Mouse (Mus musculus) intestine, embryonic 16.5 days (tissue): Measurements from ENCODE around the gene Rflna. TPM values are rescaled to one million over a fixed set of nuclear protein-coding genes. Genes with fewer than 3 reads are reported as not detected.

ENCODE experiments used
- ATAC-seq: fragments of 200-750 bp; cut with Nextera tagmentation; 2 replicates; pipeline ENCODE4 v1.8.0; 2017; ENCODE audit warnings: moderate TSS enrichment, moderate library complexity
- H3K27ac ChIP-seq: fragments of 300-500 bp; sonication (generic); 2 replicates; pipeline ENCODE4 v1.5.1; 2014; ENCODE audit warnings: mild to moderate bottlenecking, low read length
- H3K27me3 ChIP-seq: fragments of 300-500 bp; sonication (generic); replicated peaks from 2 replicates; pipeline ENCODE4 v1.6.1; 2014; ENCODE audit warnings: low read length, control low read depth, mixed read lengths; ENCODE audit not compliant: control insufficient read depth, insufficient read depth
- H3K36me3 ChIP-seq: fragments of 300-500 bp; sonication (generic); 2 replicates; pipeline ENCODE4 v1.6.1; 2014; ENCODE audit warnings: low read length, control low read depth; ENCODE audit not compliant: control insufficient read depth, insufficient read depth
- H3K4me1 ChIP-seq: fragments of 300-500 bp; sonication (generic); 2 replicates; pipeline ENCODE4 v1.6.1; 2014; ENCODE audit warnings: low read length, control low read depth, mixed read lengths; ENCODE audit not compliant: control insufficient read depth, insufficient read depth
- H3K4me2 ChIP-seq: fragments of 300-500 bp; sonication (generic); 2 replicates; pipeline ENCODE4 v1.6.1; 2014; ENCODE audit warnings: low read depth, low read length, control low read depth
- H3K4me3 ChIP-seq: fragments of 300-500 bp; sonication (generic); 2 replicates; pipeline ENCODE4 v1.5.1; 2014; ENCODE audit warnings: mild to moderate bottlenecking, low read length
- H3K9ac ChIP-seq: fragments of 300-500 bp; sonication (generic); 2 replicates; pipeline ENCODE4 v1.6.1; 2014; ENCODE audit warnings: low read depth, low read length
- H3K9me3 ChIP-seq: fragments of 300-500 bp; sonication (generic); 2 replicates; pipeline ENCODE4 v1.6.1; 2016; ENCODE audit warnings: low read length, control low read depth; ENCODE audit not compliant: control insufficient read depth
- WGBS: fragments of 180-500 bp; shearing (Covaris S2); extraction: QIAGEN DNeasy Blood & Tissue Kit; methylation state at CpG from one replicate; pipeline ENCODE4 v1.1.7; 2014; 5-methylcytosine and 5-hydroxymethylcytosine counted together
- polyA plus RNA-seq: library from polyadenylated mRNA; unstranded; fragments of >200 nt; fragmentation: Nextera tagmentation; extraction: Ambion mirVana; gene quantifications from 2 replicates; pipeline ENCODE4 v1.2.1, GENCODE M21; 2015

Gene Rflna
- polyA plus RNA-seq, 1 experiment from 2014 or later: 1.7 TPM

DNA sequence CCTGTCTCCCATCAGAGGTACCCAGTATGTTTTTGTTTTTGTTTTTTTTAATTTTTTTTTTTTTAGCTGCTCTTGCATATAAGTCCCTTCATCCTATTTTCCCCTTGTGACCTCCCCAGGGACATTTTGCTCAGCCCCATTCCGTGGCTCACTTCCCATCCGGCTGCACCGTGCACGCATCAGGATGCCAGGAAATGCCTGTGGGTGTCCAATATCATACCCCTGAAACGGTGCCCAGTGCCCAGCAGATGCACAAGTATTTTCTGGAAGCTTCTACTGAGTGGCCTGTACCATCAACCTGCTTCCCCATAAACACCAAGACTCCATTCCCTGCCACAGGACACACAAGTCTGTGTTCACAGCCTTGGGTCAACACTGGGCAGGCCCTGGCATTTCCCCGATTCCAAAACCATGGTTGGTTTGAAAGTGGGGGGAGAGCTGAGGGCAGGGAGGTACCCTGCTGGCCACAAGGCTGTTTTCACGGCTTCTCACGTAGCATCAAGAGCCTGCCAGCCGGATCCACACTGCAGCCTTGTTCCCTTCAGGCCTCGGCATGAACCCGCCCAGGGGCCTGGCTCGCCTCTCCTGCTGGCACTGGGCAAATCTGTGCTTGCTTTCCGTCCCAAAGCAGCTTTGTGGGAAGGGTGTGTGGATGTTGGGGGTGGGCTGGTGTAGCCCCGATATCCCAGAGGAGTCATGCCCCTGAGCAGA lies 36.2 kb upstream of the Rflna start:
- Histone ChIP-seq H3K4me1 (no peaks in the 10 kb centered on the region), H3K27ac (no peak overlapping the region), H3K9me3 (no peaks in the 10 kb centered on the region; the same call in 1 of the 2 replicates), H3K4me3 (no peak overlapping the region), H3K36me3 (no peaks in the 10 kb centered on the region), H3K4me2 (no peak overlapping the region), H3K27me3 (no peaks in the 10 kb centered on the region), H3K9ac (no peak overlapping the region)
- 80% methylated on average over 14 of the region's 14 CpGs for WGBS
- ATAC-seq: no peak

DNA sequence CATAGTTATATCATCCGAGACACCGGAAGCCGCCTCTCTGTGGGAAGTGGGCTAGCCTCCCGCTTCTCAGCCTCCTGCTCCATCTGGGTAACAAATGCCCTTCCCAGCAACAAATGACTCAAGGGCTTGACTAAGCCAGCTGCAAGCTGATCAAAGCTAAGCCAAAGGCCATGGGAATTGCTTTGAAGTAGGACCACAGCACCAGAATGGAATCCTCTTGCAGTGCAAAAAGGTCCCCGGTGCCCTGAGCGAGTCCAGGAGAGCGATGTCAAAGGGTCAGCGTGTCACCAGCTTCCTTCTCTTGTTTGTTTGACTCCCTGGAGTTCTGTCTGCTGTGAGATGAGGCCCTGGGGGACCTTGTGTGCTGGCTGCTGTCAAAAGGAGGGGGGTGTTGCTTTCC lies 33.2 kb upstream of the Rflna start:
- no peaks in the 10 kb centered on the region for H3K4me1 ChIP-seq
- ATAC-seq: no peak
- 45% methylated on average over 8 of the region's 8 CpGs for WGBS

DNA sequence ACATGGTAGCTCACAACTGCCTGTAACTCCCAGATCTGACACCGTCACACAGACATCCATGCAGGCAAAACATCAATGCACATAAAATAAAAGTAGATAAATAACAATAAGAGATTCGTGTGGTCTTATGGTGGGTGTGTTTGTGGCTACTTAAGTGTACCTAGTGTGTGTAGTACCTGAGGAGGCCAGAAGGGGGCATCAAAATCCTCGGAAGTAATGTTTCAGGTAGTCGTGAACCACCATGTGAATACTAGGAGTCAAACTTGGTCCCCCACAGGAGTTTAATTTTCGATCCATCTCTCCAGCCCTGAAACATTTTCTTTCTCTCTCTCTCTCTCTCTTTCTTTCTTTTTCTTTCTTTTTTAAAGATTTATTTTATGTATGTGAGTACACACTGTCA lies 16.8 kb upstream of the Rflna start:
- no peak overlapping the region for H3K27ac ChIP-seq
- no peak overlapping the region for H3K4me3 ChIP-seq
- H3K36me3 ChIP-seq: no peaks in the 10 kb centered on the region
- no peak for ATAC-seq
- H3K9ac ChIP-seq: no peak overlapping the region
- H3K4me2 ChIP-seq: no peak overlapping the region
- no peaks in the 10 kb centered on the region for H3K27me3 ChIP-seq
- WGBS: 86% methylated on average over 5 of the region's 5 CpGs
- H3K4me1 ChIP-seq: no peaks in the 10 kb centered on the region
- peaks cover 7% of the 10 kb centered on the region; the same call in 1 of the 2 replicates for H3K9me3 ChIP-seq

More for the DNA sequence above, 33.2 kb upstream of the Rflna start:
- Histone ChIP-seq H3K9me3 (peaks cover 2% of the 10 kb centered on the region; the same call in 1 of the 2 replicates), H3K4me3 (no peak overlapping the region), H3K27me3 (no peaks in the 10 kb centered on the region), H3K4me2 (no peak overlapping the region), H3K36me3 (no peaks in the 10 kb centered on the region), H3K9ac (no peak overlapping the region), H3K27ac (no peak overlapping the region)

DNA sequence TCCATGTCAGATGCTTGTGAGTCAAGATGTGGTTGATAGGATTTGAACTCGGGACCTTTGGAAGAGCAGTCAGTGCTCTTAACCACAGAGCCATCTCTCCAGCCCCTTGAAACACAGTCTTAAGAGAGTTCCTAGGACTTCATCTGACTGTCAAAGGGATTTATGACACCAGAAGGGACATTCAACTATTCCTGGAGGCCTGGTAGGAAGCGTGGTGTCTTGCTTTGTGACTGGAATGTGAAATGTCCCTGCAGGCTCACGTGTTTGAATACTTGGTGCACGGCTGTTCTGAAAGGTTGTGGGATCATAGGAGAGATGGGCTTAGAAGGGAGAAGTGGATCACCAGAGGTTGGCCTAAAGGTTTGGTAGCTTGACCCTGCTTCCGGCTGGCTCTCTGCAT lies 16.4 kb upstream of the Rflna start:
- H3K4me1 ChIP-seq: no peaks in the 10 kb centered on the region
- H3K9ac ChIP-seq: no peak overlapping the region
- ATAC-seq: no peak
- H3K27me3 ChIP-seq: no peaks in the 10 kb centered on the region
- H3K4me2 ChIP-seq: no peak overlapping the region
- 80% methylated on average over 5 of the region's 5 CpGs for WGBS
- peaks cover 7% of the 10 kb centered on the region; the same call in 1 of the 2 replicates for H3K9me3 ChIP-seq
- H3K36me3 ChIP-seq: no peaks in the 10 kb centered on the region
- no peak overlapping the region for H3K4me3 ChIP-seq
- no peak overlapping the region for H3K27ac ChIP-seq

DNA sequence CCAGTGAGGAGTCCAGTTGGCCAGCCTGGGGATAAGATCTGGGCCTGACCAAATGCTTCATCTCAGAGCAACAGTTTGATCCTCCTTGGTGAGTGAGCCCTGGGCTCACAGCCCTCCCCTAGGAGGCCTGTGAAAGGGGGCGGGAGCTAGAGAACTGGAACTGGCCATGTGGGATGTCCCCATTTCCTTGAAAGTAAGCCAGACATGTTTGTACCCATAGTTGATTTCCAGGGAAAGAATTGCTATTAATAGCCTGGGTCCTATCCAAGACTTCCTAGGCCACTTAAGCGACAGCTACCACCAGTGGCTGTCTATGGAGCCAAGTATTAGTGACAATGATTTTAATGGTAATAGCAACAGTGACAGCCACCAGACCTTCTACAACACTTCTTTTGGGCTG lies 13.3 kb upstream of the Rflna start:
- H3K9me3 ChIP-seq: no peaks in the 10 kb centered on the region
- H3K36me3 ChIP-seq: no peaks in the 10 kb centered on the region
- WGBS: 78% methylated on average over 2 of the region's 2 CpGs
- H3K27me3 ChIP-seq: no peaks in the 10 kb centered on the region
- H3K27ac ChIP-seq: no peak overlapping the region
- no peak for ATAC-seq
- no peak overlapping the region for H3K9ac ChIP-seq
- H3K4me1 ChIP-seq: peaks cover 4% of the 10 kb centered on the region; the same call in 1 of the 2 replicates
- H3K4me2 ChIP-seq: no peak overlapping the region
- no peak overlapping the region for H3K4me3 ChIP-seq

DNA sequence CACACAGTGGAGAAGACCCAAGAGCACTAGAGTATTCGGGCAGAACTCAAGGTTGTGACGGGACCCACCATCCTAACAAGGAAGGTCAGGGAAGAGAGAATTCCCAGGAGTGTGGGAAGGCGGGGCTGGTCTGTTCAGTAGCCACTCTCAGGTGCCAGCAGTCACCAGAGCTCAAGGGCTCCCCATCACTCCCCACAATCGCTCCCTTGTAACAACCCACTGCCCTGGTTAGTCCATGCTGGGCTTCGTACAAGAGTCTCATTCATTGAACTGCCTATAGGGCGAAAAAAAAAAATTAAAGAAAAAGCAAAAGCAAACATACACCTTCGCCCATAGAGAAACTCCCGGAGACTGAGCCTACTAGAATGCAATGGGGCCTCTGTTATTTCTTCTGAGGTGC lies 10.7 kb upstream of the Rflna start:
- ATAC-seq: no peak
- H3K4me2 ChIP-seq: no peak overlapping the region

DNA sequence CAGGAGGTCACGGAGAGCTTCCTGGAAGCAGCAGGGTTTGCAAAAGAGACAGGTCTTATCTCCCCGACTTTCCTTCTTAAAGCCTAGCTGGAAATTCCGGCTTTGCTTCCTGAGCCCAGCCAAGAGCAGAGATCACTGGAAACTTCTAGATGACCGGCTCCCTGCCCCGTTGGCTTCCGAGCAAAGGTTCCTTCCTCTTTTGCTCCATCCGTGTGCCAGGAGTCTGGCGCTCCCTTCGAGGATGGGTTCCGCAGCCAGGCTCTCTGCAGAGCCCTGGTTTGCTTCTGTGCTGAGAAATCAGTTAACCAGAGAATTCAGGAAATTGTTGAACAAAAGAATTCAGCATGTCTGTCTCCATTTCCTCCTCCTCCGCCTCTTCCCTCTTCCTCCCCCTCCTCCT lies 10.1 kb upstream of the Rflna start:
- Histone ChIP-seq H3K9ac (0 out of 2 replicates have a peak overlapping the region, but pooled peaks have one; percentile 7), H3K9me3 (no peaks in the 10 kb centered on the region), H3K27me3 (no peaks in the 10 kb centered on the region), H3K4me2 (no peak overlapping the region), H3K27ac (peak overlapping the region; percentile 15; the same call in 1 of the 2 replicates), H3K4me1 (peaks cover 4% of the 10 kb centered on the region; the same call in 1 of the 2 replicates), H3K36me3 (no peaks in the 10 kb centered on the region), H3K4me3 (no peak overlapping the region)
- ATAC-seq: no peak
- WGBS: 55% methylated on average over 11 of the region's 11 CpGs

More for the DNA sequence above, 10.7 kb upstream of the Rflna start:
- H3K9ac ChIP-seq: no peak overlapping the region
- peak overlapping the region; percentile 15; the same call in 1 of the 2 replicates for H3K27ac ChIP-seq
- 75% methylated on average over 8 of the region's 8 CpGs for WGBS
- no peaks in the 10 kb centered on the region for H3K9me3 ChIP-seq
- H3K4me3 ChIP-seq: no peak overlapping the region
- H3K36me3 ChIP-seq: no peaks in the 10 kb centered on the region
- H3K27me3 ChIP-seq: no peaks in the 10 kb centered on the region
- peaks cover 4% of the 10 kb centered on the region; the same call in 1 of the 2 replicates for H3K4me1 ChIP-seq

DNA sequence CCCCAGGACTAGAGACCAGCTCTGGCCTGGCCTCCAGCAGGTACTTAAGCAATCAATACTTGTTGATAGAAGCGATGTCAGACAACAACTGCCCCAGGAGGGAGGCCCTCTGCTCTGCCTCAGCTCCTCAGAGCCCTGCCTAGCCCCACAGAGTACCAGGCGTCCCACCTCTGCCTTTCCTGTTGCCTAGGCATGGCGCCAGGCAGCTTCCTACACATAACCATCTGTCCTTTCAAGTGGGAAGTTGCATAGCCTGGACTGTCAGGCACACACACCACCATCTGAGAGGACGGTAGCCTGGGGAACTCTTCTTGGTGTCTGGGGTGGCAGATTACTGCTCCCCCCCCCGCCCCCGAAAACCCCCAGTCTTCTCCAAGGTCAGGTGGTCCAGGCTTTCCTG lies 6.2 kb upstream of the Rflna start:
- no peak overlapping the region for H3K27ac ChIP-seq
- H3K36me3 ChIP-seq: no peaks in the 10 kb centered on the region
- H3K4me1 ChIP-seq: peaks cover 4% of the 10 kb centered on the region; the same call in 1 of the 2 replicates
- no peak for ATAC-seq
- H3K4me3 ChIP-seq: no peak overlapping the region
- H3K27me3 ChIP-seq: no peaks in the 10 kb centered on the region
- no peak overlapping the region for H3K9ac ChIP-seq
- no peak overlapping the region for H3K4me2 ChIP-seq
- WGBS: 58% methylated on average over 6 of the region's 6 CpGs
- no peaks in the 10 kb centered on the region for H3K9me3 ChIP-seq

DNA sequence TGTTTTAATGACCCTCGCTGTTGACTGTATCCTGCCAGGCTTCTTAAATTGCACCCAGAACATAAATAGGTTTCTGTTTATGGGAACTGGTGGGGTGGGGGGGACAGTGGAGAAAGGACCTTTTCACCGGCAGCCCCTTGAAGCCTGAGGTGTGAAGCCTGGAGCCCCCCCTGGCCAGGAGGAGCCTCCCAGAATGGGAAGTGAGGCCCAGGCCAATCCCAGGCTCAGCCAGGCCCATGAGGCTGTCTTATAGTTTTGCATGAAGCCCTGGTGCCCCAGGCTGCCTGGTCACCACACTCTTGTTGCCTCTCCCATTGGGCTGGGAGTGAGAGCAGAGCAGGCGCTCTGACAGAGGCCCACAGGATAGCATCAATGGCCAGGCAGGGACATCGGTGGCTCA lies 5.1 kb upstream of the Rflna start:
- Histone ChIP-seq H3K36me3 (no peaks in the 10 kb centered on the region), H3K9ac (no peak overlapping the region), H3K4me1 (peaks cover 3% of the 10 kb centered on the region), H3K4me2 (no peak overlapping the region), H3K4me3 (no peak overlapping the region), H3K9me3 (no peaks in the 10 kb centered on the region), H3K27me3 (0 out of 2 replicates have a peak, but pooled peaks cover 3% of the 10 kb centered on the region), H3K27ac (no peak overlapping the region)
- no peak for ATAC-seq
- 72% methylated on average over 4 of the region's 4 CpGs for WGBS
